Mouse (Mus musculus) MEL (cell line): ENCODE measurements around the gene Xpnpep1. TPM values are rescaled to one million over a fixed set of nuclear protein-coding genes. Genes with fewer than 3 reads are reported as not detected.

Experiments
- DNase-seq: peaks from one replicate; pipeline ENCODE4 v3.0.0; 2011; ENCODE audit warnings: low read depth, low spot score
- H3K27ac ChIP-seq: 2 replicates; pipeline ENCODE4 v1.5.1; 2012; ENCODE audit warnings: low read depth, mild to moderate bottlenecking, control low read depth, low read length, moderate library complexity; ENCODE audit not compliant: control insufficient read depth
- H3K27me3 ChIP-seq, 2 experiments: fragments of 150-350 bp in 1 of 2; sonication (generic) in 1 of 2; 2 replicates each; pipeline ENCODE4 v1.6.1; 2012; ENCODE audit warnings: low read length in 2 of 2, mild to moderate bottlenecking in 2 of 2, improper control_type of control experiment in 1 of 2, moderate library complexity in 1 of 2; ENCODE audit not compliant: insufficient read depth in 2 of 2, control insufficient read depth in 1 of 2
- H3K36me3 ChIP-seq, 2 experiments: 2 replicates each; pipeline ENCODE4 v1.6.1; 2012 to 2014; ENCODE audit warnings: low read length in 2 of 2, improper control_type of control experiment in 1 of 2, inconsistent platforms in 1 of 2, mild to moderate bottlenecking in 1 of 2; ENCODE audit not compliant: insufficient read depth in 2 of 2, control insufficient read depth in 1 of 2
- H3K4me1 ChIP-seq, 2 experiments: fragments of 150-350 bp in 1 of 2; sonication (generic) in 1 of 2; 2 replicates each; pipeline ENCODE4 v1.6.1; 2012; ENCODE audit warnings: low read length in 2 of 2, improper control_type of control experiment in 1 of 2, mild to moderate bottlenecking in 1 of 2; ENCODE audit not compliant: insufficient read depth in 2 of 2, control insufficient read depth in 1 of 2
- H3K4me3 ChIP-seq, 2 experiments: fragments of 150-350 bp in 1 of 2; sonication (generic) in 1 of 2; 2 replicates each; pipeline ENCODE4 v1.5.1; 2012; ENCODE audit warnings: low read depth in 2 of 2, low read length in 2 of 2, mild to moderate bottlenecking in 2 of 2, moderate library complexity in 2 of 2, control low read depth in 1 of 2, improper control_type of control experiment in 1 of 2; ENCODE audit not compliant: control insufficient read depth in 1 of 2, insufficient read depth in 1 of 2
- H3K79me2 ChIP-seq: 2 replicates; pipeline ENCODE4 v1.6.1; 2012; ENCODE audit warnings: mild to moderate bottlenecking, low read length, moderate library complexity; ENCODE audit not compliant: control insufficient read depth, poor library complexity, insufficient read depth
- H3K9ac ChIP-seq: 2 replicates; pipeline ENCODE4 v1.6.1; 2012; ENCODE audit warnings: low read depth, mild to moderate bottlenecking, control low read depth, low read length, moderate library complexity; ENCODE audit not compliant: control insufficient read depth, poor library complexity, severe bottlenecking
- H3K9me3 ChIP-seq: fragments of 150-350 bp; sonication (generic); replicated peaks from 2 replicates; pipeline ENCODE4 v1.6.1; 2012; ENCODE audit warnings: mild to moderate bottlenecking, low read length, improper control_type of control experiment, moderate library complexity; ENCODE audit not compliant: insufficient read depth
- BHLHE40 ChIP-seq: IDR thresholded peaks from 2 replicates; pipeline ENCODE4 v1.6.1; 2012; ENCODE audit warnings: low read depth, mild to moderate bottlenecking, inconsistent platforms, low read length, improper control_type of control experiment, borderline replicate concordance
- CHD1 ChIP-seq: IDR thresholded peaks from 2 replicates; pipeline ENCODE4 v1.6.1; 2012; ENCODE audit warnings: low read depth, mild to moderate bottlenecking, inconsistent platforms, low read length, improper control_type of control experiment
- CHD2 ChIP-seq: IDR thresholded peaks from 2 replicates; pipeline ENCODE4 v1.6.1; 2011; ENCODE audit warnings: low read length, improper control_type of control experiment
- E2F4 ChIP-seq: IDR thresholded peaks from 2 replicates; pipeline ENCODE4 v1.6.1; 2011; ENCODE audit warnings: low read depth, low read length, improper control_type of control experiment, borderline replicate concordance
- ELF1 ChIP-seq: IDR thresholded peaks from 2 replicates; pipeline ENCODE4 v1.6.1; 2014; ENCODE audit warnings: low read depth, mild to moderate bottlenecking, inconsistent platforms, low read length, improper control_type of control experiment, moderate library complexity
- GABPA ChIP-seq: IDR thresholded peaks from 2 replicates; pipeline ENCODE4 v1.6.1; 2012; ENCODE audit warnings: low read depth, mild to moderate bottlenecking, inconsistent platforms, low read length, improper control_type of control experiment, moderate library complexity
- GATA1 ChIP-seq: IDR thresholded peaks from 2 replicates; pipeline ENCODE4 v1.6.1; 2011; ENCODE audit warnings: low read depth, low read length, improper control_type of control experiment
- HCFC1 ChIP-seq: IDR thresholded peaks from 2 replicates; pipeline ENCODE4 v1.6.1; 2012; ENCODE audit warnings: low read depth, mild to moderate bottlenecking, inconsistent platforms, low read length, improper control_type of control experiment, moderate library complexity
- MAZ ChIP-seq: IDR thresholded peaks from 2 replicates; pipeline ENCODE4 v1.6.1; 2012; ENCODE audit warnings: low read depth, mild to moderate bottlenecking, inconsistent platforms, low read length, improper control_type of control experiment
- MEF2A ChIP-seq: IDR thresholded peaks from 2 replicates; pipeline ENCODE4 v1.6.1; 2014; ENCODE audit warnings: low read depth, mild to moderate bottlenecking, inconsistent platforms, low read length, improper control_type of control experiment; ENCODE audit not compliant: poor library complexity, insufficient replicate concordance, severe bottlenecking; ENCODE audit errors: extremely low read depth
- MXI1 ChIP-seq: IDR thresholded peaks from 2 replicates; pipeline ENCODE4 v1.6.1; 2011; ENCODE audit warnings: mild to moderate bottlenecking, low read depth, low read length, improper control_type of control experiment
- MYC ChIP-seq: IDR thresholded peaks from 2 replicates; pipeline ENCODE4 v1.6.1; 2011; ENCODE audit warnings: low read depth, mild to moderate bottlenecking, low read length, improper control_type of control experiment, moderate library complexity
- NRF1 ChIP-seq: IDR thresholded peaks from 2 replicates; pipeline ENCODE4 v1.6.1; 2014; ENCODE audit warnings: low read depth, mild to moderate bottlenecking, inconsistent platforms, low read length, improper control_type of control experiment, moderate library complexity; ENCODE audit not compliant: poor library complexity, insufficient read depth, severe bottlenecking
- POLR2A ChIP-seq, 2 experiments: IDR thresholded peaks; 2 replicates each; pipeline ENCODE4 v1.6.1; 2011 to 2012; ENCODE audit warnings: low read length in 2 of 2, mild to moderate bottlenecking in 2 of 2, control low read depth in 1 of 2, improper control_type of control experiment in 1 of 2, low read depth in 1 of 2, moderate library complexity in 1 of 2; ENCODE audit not compliant: control insufficient read depth in 1 of 2, insufficient read depth in 1 of 2, poor library complexity in 1 of 2
- RAD21 ChIP-seq: IDR thresholded peaks from 2 replicates; pipeline ENCODE4 v1.6.1; 2011; ENCODE audit warnings: mild to moderate bottlenecking, low read depth, low read length, improper control_type of control experiment
- SMC3 ChIP-seq: IDR thresholded peaks from 2 replicates; pipeline ENCODE4 v1.6.1; 2011; ENCODE audit warnings: low read depth, low read length, improper control_type of control experiment
- TCF12 ChIP-seq: IDR thresholded peaks from 2 replicates; pipeline ENCODE4 v1.6.1; 2014; ENCODE audit warnings: low read depth, mild to moderate bottlenecking, inconsistent platforms, low read length, improper control_type of control experiment, moderate library complexity
- USF2 ChIP-seq, 2 experiments: IDR thresholded peaks; 2 replicates each; pipeline ENCODE4 v1.6.1; 2011 to 2012; ENCODE audit warnings: improper control_type of control experiment in 2 of 2, low read length in 2 of 2, borderline replicate concordance in 1 of 2, inconsistent platforms in 1 of 2, low read depth in 1 of 2, mild to moderate bottlenecking in 1 of 2; ENCODE audit not compliant: insufficient read depth in 1 of 2
- ZC3H11A ChIP-seq: IDR thresholded peaks from 2 replicates; pipeline ENCODE4 v1.6.1; 2012; ENCODE audit warnings: low read depth, mild to moderate bottlenecking, inconsistent platforms, low read length, improper control_type of control experiment
- ZMIZ1 ChIP-seq: IDR thresholded peaks from 2 replicates; pipeline ENCODE4 v1.6.1; 2012; ENCODE audit warnings: low read depth, mild to moderate bottlenecking, inconsistent platforms, low read length, improper control_type of control experiment, moderate library complexity
- ZNF384 ChIP-seq: IDR thresholded peaks from 2 replicates; pipeline ENCODE4 v1.6.1; 2012; ENCODE audit warnings: low read depth, mild to moderate bottlenecking, inconsistent platforms, low read length, improper control_type of control experiment
- polyA plus RNA-seq, 2 experiments: library from polyadenylated mRNA; stranded (reverse) in 1 of 2; unstranded in 1 of 2; fragments of >175 nt in 1 of 2; fragments of >200 nt in 1 of 2; gene quantifications; 2 replicates each; pipeline versions ENCODE4 v1.2.1 to v1.2.4; 2012; ENCODE audit warnings: low replicate concordance in 2 of 2, low read depth in 1 of 2; ENCODE audit not compliant: insufficient read length in 2 of 2, insufficient read depth in 1 of 2, missing spikeins in 1 of 2
- total RNA-seq: library from RNA; depleted of rRNA; stranded (reverse); fragments of 300-350 nt; gene quantifications from 2 replicates; pipeline ENCODE4 v1.2.3, GENCODE M21; 2012

The Xpnpep1 gene
- total and polyA plus RNA-seq, 3 experiments = 428 to 531 (median 526) TPM

GRCm38 (mm10) chr19:53022037-53022614, 17.9 kb downstream of the Xpnpep1 start:
- no peak for DNase-seq
- Histone ChIP-seq H3K27me3 (no peaks in the 10 kb centered on the region), H3K27ac (no peak overlapping the region), H3K79me2 (peaks cover 18% of the 10 kb centered on the region), H3K4me1 (no peaks in the 10 kb centered on the region; a peak in 1 of 4 replicates), H3K9me3 (no peaks in the 10 kb centered on the region), H3K9ac (no peak overlapping the region), H3K36me3 (peaks cover 4 to 37% of the 10 kb centered on the region in 2 experiments; a peak in 3 of 4 replicates), H3K4me3 (no peak overlapping the region)
- TF ChIP-seq ELF1 (no peak), HCFC1 (no peak), TCF12 (no peak), MAZ (no peak), POLR2A (IDR thresholded peaks at IDR 0.05; ENCODE audit: control insufficient read depth in 1 of 2, insufficient read depth in 1 of 2, low read depth in 1 of 2, low read length in 2 of 2, poor library complexity in 1 of 2) (no peak)

GRCm38 (mm10) chr19:53021537-53021936, 18.5 kb downstream of the Xpnpep1 start:
- Histone ChIP-seq H3K4me3 (no peak overlapping the region), H3K9ac (no peak overlapping the region), H3K36me3 (peaks cover 4 to 38% of the 10 kb centered on the region in 2 experiments; a peak in 3 of 4 replicates), H3K27ac (no peak overlapping the region), H3K9me3 (no peaks in the 10 kb centered on the region), H3K4me1 (no peaks in the 10 kb centered on the region; a peak in 1 of 4 replicates), H3K27me3 (no peaks in the 10 kb centered on the region), H3K79me2 (peaks cover 14% of the 10 kb centered on the region)
- TF ChIP-seq ELF1 (no peak), ZC3H11A (no peak), MYC (no peak), ZNF384 (no peak), MEF2A (no peak), ZMIZ1 (no peak), CHD1 (no peak), BHLHE40 (no peak), E2F4 (no peak), GABPA (no peak), USF2 (IDR thresholded peaks at IDR 0.05; ENCODE audit: borderline replicate concordance in 1 of 2, insufficient read depth in 1 of 2, low read depth in 1 of 2, low read length in 2 of 2) (no peak), RAD21 (no peak), SMC3 (no peak), MXI1 (no peak), NRF1 (no peak), CHD2 (no peak), GATA1 (no peak)
- DNase-seq = no peak
